Mouse (Mus musculus) layer of hippocampus, adult 2 months (tissue): ENCODE data around the gene Pcnx. TPM values are rescaled to one million over a fixed set of nuclear protein-coding genes. Genes with fewer than 3 reads are reported as not detected.
A peak's percentile ranks its signal among the peaks of the same experiment; 100 is the strongest.

Source experiments
- DNase-seq, 2 experiments: peaks; one replicate each; pipeline ENCODE4 v3.0.0; 2022; ENCODE audit warnings: low spot score in 2 of 2
- H3K27ac ChIP-seq: fragments of 200-600 bp; 2 replicates; pipeline ENCODE4 v1.8.1; 2022
- H3K4me3 ChIP-seq: fragments of 200-600 bp; 2 replicates; pipeline ENCODE4 v1.8.1; 2022; ENCODE audit warnings: mild to moderate bottlenecking
- CTCF ChIP-seq: fragments of 200-600 bp; conservative IDR thresholded peaks from 2 replicates; pipeline ENCODE4 v1.8.1; 2022; ENCODE audit warnings: antibody characterized with exemption, mild to moderate bottlenecking, moderate library complexity
- long read RNA-seq, 2 experiments: library from polyadenylated mRNA; stranded (forward); transcript quantifications; one replicate each; pipeline ENCODE4 v2.0.0; 2021; ENCODE audit warnings: borderline mapping rate in 2 of 2
- total RNA-seq, 2 experiments: library from RNA; stranded (reverse); gene quantifications; 2 replicates each; pipeline ENCODE4 v1.2.3; 2021

Gene Pcnx
- 100 to 1,000 TPM; 110 to 112 TPM for total RNA-seq
- long read RNA-seq, experiment 1, partial matches to known transcripts, result 2 of 4 reads
- long read RNA-seq, experiment 1, other reads (novel, unspliced or antisense), result 2 of 4 reads
- long read RNA-seq, experiment 2, partial matches to known transcripts, result 9 of 20 reads
- long read RNA-seq, experiment 2, other reads (novel, unspliced or antisense), result 11 of 20 reads

GRCm38 (mm10) chr12:81859351-81860307 lies at the start of gene Pcnx:
Pcnx (plus strand) TSS chr12:81860023.
- peak; percentile 67 for TF ChIP-seq CTCF
- H3K27ac ChIP-seq, result peak within 1 kb of the TSS; percentile 98
- DNase-seq, result peak; percentile 83 to 90
- peak within 1 kb of the TSS; percentile 96 for H3K4me3 ChIP-seq

- no peak for DNase-seq
- no peak overlapping the region for H3K27ac ChIP-seq
- no peak for TF ChIP-seq CTCF
These were observed 49.4 kb upstream of the Pcnx start for GRCm38 (mm10) chr12:81810417-81810816.

GRCm38 (mm10) chr12:81814742-81815141 lies 45.1 kb upstream of the Pcnx start:
- TF ChIP-seq CTCF, result no peak

More at GRCm38 (mm10) chr12:81810417-81810816, 49.4 kb upstream of the Pcnx start:
- no peak overlapping the region for H3K4me3 ChIP-seq

GRCm38 (mm10) chr12:81816330-81817125 lies 43.3 kb upstream of the Pcnx start:
- no peak for TF ChIP-seq CTCF
- Histone ChIP-seq H3K27ac (no peak overlapping the region), H3K4me3 (no peak overlapping the region)
- DNase-seq, result no peak

More at GRCm38 (mm10) chr12:81814742-81815141, 45.1 kb upstream of the Pcnx start:
- Histone ChIP-seq H3K4me3 (no peak overlapping the region), H3K27ac (no peak overlapping the region)
- no peak for DNase-seq

- H3K27ac ChIP-seq, result no peak overlapping the region
- DNase-seq, result no peak
- no peak for TF ChIP-seq CTCF
- H3K4me3 ChIP-seq, result no peak overlapping the region
These were observed 42.7 kb upstream of the Pcnx start for GRCm38 (mm10) chr12:81817126-81817505.

- TF ChIP-seq CTCF, result no peak
- Histone ChIP-seq H3K27ac (peak overlapping the region; percentile 59), H3K4me3 (no peak overlapping the region)
- DNase-seq, result peak; percentile 37 to 41
These were observed 39.1 kb upstream of the Pcnx start for GRCm38 (mm10) chr12:81820700-81821099.

- no peak for DNase-seq
- H3K27ac ChIP-seq, result no peak overlapping the region
- no peak for TF ChIP-seq CTCF
- H3K4me3 ChIP-seq, result no peak overlapping the region
These were observed 37.6 kb upstream of the Pcnx start for GRCm38 (mm10) chr12:81822176-81822575.

GRCm38 (mm10) chr12:81822778-81823480 lies 36.9 kb upstream of the Pcnx start:
- H3K4me3 ChIP-seq, result no peak overlapping the region
- no peak for DNase-seq
- no peak overlapping the region for H3K27ac ChIP-seq
- no peak for TF ChIP-seq CTCF

- TF ChIP-seq CTCF, result no peak
- DNase-seq, result no peak
- Histone ChIP-seq H3K27ac (no peak overlapping the region), H3K4me3 (no peak overlapping the region)
These were observed 31.5 kb upstream of the Pcnx start for GRCm38 (mm10) chr12:81828355-81828754.

- no peak for DNase-seq
- TF ChIP-seq CTCF, result no peak
- Histone ChIP-seq H3K4me3 (no peak overlapping the region), H3K27ac (no peak overlapping the region)
These were observed 27.6 kb upstream of the Pcnx start for GRCm38 (mm10) chr12:81832039-81832738.

GRCm38 (mm10) chr12:81833094-81833493 lies 26.7 kb upstream of the Pcnx start:
- no peak overlapping the region for H3K27ac ChIP-seq
- no peak overlapping the region for H3K4me3 ChIP-seq
- no peak for TF ChIP-seq CTCF
- DNase-seq, result no peak

- peak in 1 of 2 experiments; percentile 37 for DNase-seq
- no peak overlapping the region for H3K4me3 ChIP-seq
- peak; percentile 72 for TF ChIP-seq CTCF
- 0 out of 2 replicates have a peak overlapping the region, but pooled peaks have one; percentile 7 for H3K27ac ChIP-seq
These were observed 23.7 kb upstream of the Pcnx start for GRCm38 (mm10) chr12:81836162-81836561.
